Mouse (Mus musculus) limb, embryonic 14.5 days (tissue): ENCODE measurements around the gene Gm19345. TPM values are rescaled to one million over a fixed set of nuclear protein-coding genes. Genes with fewer than 3 reads are reported as not detected.

Experiments used
- ATAC-seq: fragments of 200-750 bp; cut with Nextera tagmentation; 2 replicates; pipeline ENCODE4 v1.8.0; 2017; ENCODE audit warnings: low read depth, moderate number of reproducible peaks, moderate TSS enrichment; ENCODE audit not compliant: low FRiP score
- DNase-seq: peaks from one replicate; pipeline ENCODE4 v3.0.0-alpha.2; 2015; ENCODE audit warnings: low spot score
- H3K27ac ChIP-seq: fragments of 300-500 bp; sonication (generic); replicated peaks from 2 replicates; pipeline ENCODE4 v1.5.1; 2014; ENCODE audit warnings: low read depth, mild to moderate bottlenecking, low read length, moderate library complexity, mixed read lengths
- H3K27me3 ChIP-seq: fragments of 300-500 bp; sonication (generic); 2 replicates; pipeline ENCODE4 v1.6.1; 2014; ENCODE audit warnings: low read length, mixed read lengths; ENCODE audit not compliant: control insufficient read depth, insufficient read depth
- H3K36me3 ChIP-seq: fragments of 300-500 bp; sonication (generic); 2 replicates; pipeline ENCODE4 v1.6.1; 2014; ENCODE audit warnings: mild to moderate bottlenecking, low read length, moderate library complexity, mixed read lengths; ENCODE audit not compliant: control insufficient read depth, insufficient read depth
- H3K4me1 ChIP-seq: fragments of 300-500 bp; sonication (generic); 2 replicates; pipeline ENCODE4 v1.6.1; 2014; ENCODE audit warnings: antibody characterized with exemption, low read length, mixed read lengths; ENCODE audit not compliant: control insufficient read depth, insufficient read depth
- H3K4me2 ChIP-seq: fragments of 300-500 bp; sonication (generic); replicated peaks from 2 replicates; pipeline ENCODE4 v1.6.1; 2014; ENCODE audit warnings: low read depth, mild to moderate bottlenecking, low read length, moderate library complexity; ENCODE audit not compliant: severe bottlenecking
- H3K4me3 ChIP-seq: fragments of 300-500 bp; sonication (generic); replicated peaks from 2 replicates; pipeline ENCODE4 v1.5.1; 2014; ENCODE audit warnings: low read length
- H3K9ac ChIP-seq: fragments of 300-500 bp; sonication (generic); 2 replicates; pipeline ENCODE4 v1.6.1; 2014; ENCODE audit warnings: mild to moderate bottlenecking, low read depth, low read length, moderate library complexity; ENCODE audit not compliant: severe bottlenecking
- H3K9me3 ChIP-seq: fragments of 300-500 bp; sonication (generic); 2 replicates; pipeline ENCODE4 v1.6.1; 2016; ENCODE audit warnings: low read length; ENCODE audit not compliant: control insufficient read depth
- POLR2A ChIP-seq: fragments of 200-500 bp; IDR thresholded peaks from 2 replicates; pipeline ENCODE4 v1.8.0; 2012; ENCODE audit warnings: inconsistent platforms, mild to moderate bottlenecking, moderate library complexity, borderline replicate concordance; ENCODE audit not compliant: insufficient read depth, insufficient read length; ENCODE audit errors: extremely low read depth
- WGBS: fragments of 180-500 bp; shearing (Covaris S2); extraction: QIAGEN DNeasy Blood & Tissue Kit; methylation state at CpG from one replicate; pipeline ENCODE4 v1.1.7; 2014; 5-methylcytosine and 5-hydroxymethylcytosine counted together
- polyA plus RNA-seq, 2 experiments: library from polyadenylated mRNA; depleted of rRNA in 1 of 2; stranded (reverse) in 1 of 2; unstranded in 1 of 2; fragments of >200 nt; fragmentation: Nextera tagmentation in 1 of 2; extraction: Ambion mirVana in 1 of 2; gene quantifications; 2 replicates each; pipeline versions ENCODE4 v1.2.1 to v1.2.3; 2012 to 2014

Gene Gm19345
- polyA plus RNA-seq, 2 experiments: 0.13 TPM; not detected in 1

- Histone ChIP-seq H3K9me3 (no peaks in the 10 kb centered on the region), H3K27ac (no peak overlapping the region), H3K4me2 (no peak overlapping the region), H3K4me3 (no peak overlapping the region), H3K9ac (no peak overlapping the region), H3K4me1 (no peaks in the 10 kb centered on the region), H3K27me3 (peaks cover 8% of the 10 kb centered on the region), H3K36me3 (no peaks in the 10 kb centered on the region)
- ATAC-seq (no peak), DNase-seq (no peak)
- 70% methylated on average over 3 of the region's 3 CpGs for WGBS
- no peak for TF ChIP-seq POLR2A
These were observed 10.9 kb upstream of the Gm19345 start for GRCm38 (mm10) chr7:19840936-19841335.

GRCm38 (mm10) chr7:19841686-19842413, 10.0 kb upstream of the Gm19345 start:
- H3K27ac ChIP-seq: no peak overlapping the region
- no peak overlapping the region for H3K4me3 ChIP-seq
- H3K36me3 ChIP-seq: no peaks in the 10 kb centered on the region
- H3K4me1 ChIP-seq: no peaks in the 10 kb centered on the region
- 81% methylated on average over 21 of the region's 21 CpGs for WGBS
- no peaks in the 10 kb centered on the region for H3K9me3 ChIP-seq
- H3K27me3 ChIP-seq: peaks cover 8% of the 10 kb centered on the region
- ATAC-seq: no peak
- H3K4me2 ChIP-seq: no peak overlapping the region
- no peak for TF ChIP-seq POLR2A
- no peak for DNase-seq
- no peak overlapping the region for H3K9ac ChIP-seq

GRCm38 (mm10) chr7:19842885-19843504, 8.8 kb upstream of the Gm19345 start:
- no peaks in the 10 kb centered on the region for H3K9me3 ChIP-seq
- no peak overlapping the region for H3K4me3 ChIP-seq
- no peak for ATAC-seq
- H3K9ac ChIP-seq: no peak overlapping the region
- no peak for DNase-seq
- TF ChIP-seq POLR2A: no peak
- no peaks in the 10 kb centered on the region for H3K36me3 ChIP-seq
- peaks cover 8% of the 10 kb centered on the region for H3K27me3 ChIP-seq
- 28% methylated on average over 14 of the region's 19 CpGs for WGBS
- H3K4me1 ChIP-seq: no peaks in the 10 kb centered on the region
- no peak overlapping the region for H3K27ac ChIP-seq
- H3K4me2 ChIP-seq: no peak overlapping the region

DNA sequence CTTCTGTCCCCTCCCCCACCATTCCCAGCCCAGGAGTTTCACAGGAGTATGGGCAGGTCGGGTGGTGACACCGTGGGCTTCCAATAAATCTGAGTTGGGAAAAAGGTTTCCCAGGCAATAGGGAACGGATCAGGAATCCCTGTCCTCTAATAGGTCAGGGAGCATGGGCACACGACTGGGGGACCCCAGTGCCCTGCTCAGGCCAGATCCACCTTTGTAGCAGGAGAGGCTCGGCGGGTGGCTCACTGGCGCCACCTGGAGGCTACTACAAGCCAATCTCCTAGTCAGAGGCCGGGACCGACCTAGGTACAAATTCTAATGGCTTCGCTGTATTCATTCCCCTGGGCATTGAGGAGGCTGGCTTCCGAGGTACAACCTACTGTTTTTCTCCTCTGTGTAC, 8.2 kb upstream of the Gm19345 start:
- Histone ChIP-seq H3K27me3 (peaks cover 8% of the 10 kb centered on the region), H3K9ac (no peak overlapping the region)

DNA sequence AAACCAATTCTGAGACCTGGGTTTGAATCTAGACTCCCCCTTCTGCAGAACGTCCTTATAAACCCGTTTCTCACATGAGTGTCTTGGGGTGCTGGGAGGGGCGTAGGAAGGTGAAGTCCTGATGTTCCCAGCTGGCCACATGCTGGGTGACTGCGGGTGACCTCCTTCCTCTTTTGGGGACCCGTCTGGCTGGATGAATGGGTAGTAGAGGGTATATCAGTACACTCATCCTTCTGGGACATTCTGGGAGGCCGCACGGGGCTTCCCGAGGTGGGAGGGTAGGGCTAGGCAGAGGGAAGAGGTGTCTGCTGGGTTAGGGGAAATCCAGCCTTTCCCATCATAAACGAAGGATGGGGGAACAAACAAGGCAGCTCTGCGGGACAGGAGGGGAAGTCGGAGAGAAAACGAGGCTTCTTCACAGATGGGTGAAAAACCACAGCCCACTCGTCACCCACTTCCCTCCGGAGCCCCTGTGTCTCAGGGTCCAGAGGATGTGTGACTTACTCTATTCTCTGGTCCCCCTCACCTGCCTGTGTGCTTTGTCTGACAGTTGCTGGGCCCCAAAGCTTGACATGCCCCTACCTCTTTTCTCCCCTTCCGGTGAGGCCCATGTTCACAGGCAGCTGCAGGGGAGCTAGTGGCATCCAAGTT, 7.2 kb upstream of the Gm19345 start:
- no peak overlapping the region for H3K27ac ChIP-seq
- 56% methylated on average over 15 of the region's 15 CpGs for WGBS
- no peak overlapping the region for H3K9ac ChIP-seq
- peaks cover 8% of the 10 kb centered on the region for H3K27me3 ChIP-seq
- no peak for TF ChIP-seq POLR2A
- no peaks in the 10 kb centered on the region for H3K4me1 ChIP-seq
- H3K4me3 ChIP-seq: no peak overlapping the region
- no peak for DNase-seq
- no peak overlapping the region for H3K4me2 ChIP-seq
- no peaks in the 10 kb centered on the region for H3K9me3 ChIP-seq
- no peaks in the 10 kb centered on the region for H3K36me3 ChIP-seq
- no peak for ATAC-seq

More for the DNA sequence above, 8.2 kb upstream of the Gm19345 start:
- DNase-seq (peak; percentile 68), ATAC-seq (peak; percentile 73; the same call in 1 of the 2 replicates)
- no peak for TF ChIP-seq POLR2A
- no peak overlapping the region for H3K27ac ChIP-seq
- H3K4me3 ChIP-seq: no peak overlapping the region
- H3K9me3 ChIP-seq: no peaks in the 10 kb centered on the region
- no peak overlapping the region for H3K4me2 ChIP-seq
- H3K36me3 ChIP-seq: no peaks in the 10 kb centered on the region
- H3K4me1 ChIP-seq: no peaks in the 10 kb centered on the region
- 3% methylated on average over 11 of the region's 11 CpGs for WGBS
